Mouse (Mus musculus): ENCODE results near the gene Tmprss9.

- TF ChIP-seq POLR2A (IDR thresholded peaks at IDR 0.05; ENCODE audit: insufficient read depth, low read depth, low read length) (no peak), CTCF (IDR thresholded peaks at IDR 0.05; ENCODE audit: insufficient read depth, low read depth, low read length) (no peak)
Measured at GRCm38 (mm10) chr10:80822528-80822927, 49.1 kb upstream of the Tmprss9 start.
